Mouse (Mus musculus) forebrain, postnatal 0 days (tissue): Measurements from ENCODE around the gene Parp8. TPM values are rescaled to one million over a fixed set of nuclear protein-coding genes. Genes with fewer than 3 reads are reported as not detected.

ENCODE experiments used
- ATAC-seq: fragments of 200-750 bp; cut with Nextera tagmentation; 2 replicates; pipeline ENCODE4 v1.8.0; 2017; ENCODE audit warnings: mild to moderate bottlenecking, moderate library complexity
- DNase-seq: peaks from one replicate; pipeline ENCODE4 v3.0.0-alpha.2; 2015
- H3K27ac ChIP-seq: fragments of 300-500 bp; sonication (generic); 2 replicates; pipeline ENCODE4 v1.5.1; 2014; ENCODE audit warnings: low read depth, mild to moderate bottlenecking, antibody characterized with exemption, low read length, moderate library complexity, mixed read lengths
- H3K27me3 ChIP-seq: fragments of 300-500 bp; sonication (generic); 2 replicates; pipeline ENCODE4 v1.6.1; 2014; ENCODE audit warnings: mild to moderate bottlenecking, low read length, mixed read lengths; ENCODE audit not compliant: insufficient read depth
- H3K36me3 ChIP-seq: fragments of 300-500 bp; sonication (generic); 2 replicates; pipeline ENCODE4 v1.6.1; 2014; ENCODE audit warnings: mild to moderate bottlenecking, moderate library complexity; ENCODE audit not compliant: insufficient read depth
- H3K4me1 ChIP-seq: fragments of 300-500 bp; sonication (generic); 2 replicates; pipeline ENCODE4 v1.6.1; 2014; ENCODE audit warnings: antibody characterized with exemption; ENCODE audit not compliant: insufficient read depth
- H3K4me2 ChIP-seq: fragments of 300-500 bp; sonication (generic); 2 replicates; pipeline ENCODE4 v1.6.1; 2014; ENCODE audit warnings: low read depth, mild to moderate bottlenecking, moderate library complexity
- H3K4me3 ChIP-seq: fragments of 300-500 bp; sonication (generic); 2 replicates; pipeline ENCODE4 v1.5.1; 2014; ENCODE audit warnings: low read depth, low read length, mixed read lengths
- H3K9ac ChIP-seq: fragments of 300-500 bp; sonication (generic); 2 replicates; pipeline ENCODE4 v1.6.1; 2014; ENCODE audit warnings: mild to moderate bottlenecking
- H3K9me3 ChIP-seq: fragments of 300-500 bp; sonication (generic); 2 replicates; pipeline ENCODE4 v1.6.1; 2016; ENCODE audit warnings: low read length
- CTCF ChIP-seq: sonication (generic); IDR thresholded peaks from 2 replicates; pipeline ENCODE4 v1.5.1; 2016; ENCODE audit warnings: antibody characterized with exemption, control low read depth, low read depth
- WGBS: fragments of 180-500 bp; shearing (Covaris S2); extraction: QIAGEN DNeasy Blood & Tissue Kit; methylation state at CpG from one replicate; pipeline ENCODE4 v1.1.7; 2014; 5-methylcytosine and 5-hydroxymethylcytosine counted together
- polyA plus RNA-seq: library from polyadenylated mRNA; unstranded; fragments of >200 nt; fragmentation: Nextera tagmentation; extraction: Ambion mirVana; gene quantifications from 2 replicates; pipeline ENCODE4 v1.2.1, GENCODE M21; 2015
- total RNA-seq: library from RNA; depleted of rRNA; stranded (reverse); fragments of >200 nt; gene quantifications from 2 replicates; pipeline ENCODE4 v1.2.3, GENCODE M21; 2014

The Parp8 gene
- total and polyA plus RNA-seq, 2 experiments from 2014 or later: 20.8 to 46.1 TPM

GRCm38 (mm10) chr13:117043567-117043966 lies 18.2 kb upstream of the Parp8 start:
- Histone ChIP-seq H3K9me3 (no peaks in the 10 kb centered on the region), H3K4me3 (no peak overlapping the region), H3K27ac (no peak overlapping the region), H3K4me1 (no peaks in the 10 kb centered on the region), H3K36me3 (no peaks in the 10 kb centered on the region), H3K27me3 (no peaks in the 10 kb centered on the region), H3K9ac (no peak overlapping the region), H3K4me2 (no peak overlapping the region)
- DNase-seq (no peak), ATAC-seq (no peak)
- TF ChIP-seq CTCF: no peak

GRCm38 (mm10) chr13:117041021-117041420 lies 15.7 kb upstream of the Parp8 start:
- no peak for TF ChIP-seq CTCF
- no peaks in the 10 kb centered on the region for H3K4me1 ChIP-seq
- no peak overlapping the region for H3K27ac ChIP-seq
- no peak for ATAC-seq
- no peaks in the 10 kb centered on the region for H3K9me3 ChIP-seq
- H3K4me2 ChIP-seq: no peak overlapping the region
- no peaks in the 10 kb centered on the region for H3K36me3 ChIP-seq
- no peak overlapping the region for H3K9ac ChIP-seq
- H3K27me3 ChIP-seq: no peaks in the 10 kb centered on the region
- H3K4me3 ChIP-seq: no peak overlapping the region
- no peak for DNase-seq

GRCm38 (mm10) chr13:117036277-117036676 lies 10.9 kb upstream of the Parp8 start:
- H3K4me2 ChIP-seq: no peak overlapping the region
- no peak overlapping the region for H3K27ac ChIP-seq
- no peaks in the 10 kb centered on the region for H3K36me3 ChIP-seq
- no peak overlapping the region for H3K4me3 ChIP-seq
- WGBS: 56% methylated on average over 5 of the region's 5 CpGs
- no peaks in the 10 kb centered on the region for H3K9me3 ChIP-seq
- no peak for TF ChIP-seq CTCF
- no peaks in the 10 kb centered on the region for H3K27me3 ChIP-seq
- DNase-seq: no peak
- no peak overlapping the region for H3K9ac ChIP-seq
- ATAC-seq: no peak
- H3K4me1 ChIP-seq: no peaks in the 10 kb centered on the region

- H3K9me3 ChIP-seq: no peaks in the 10 kb centered on the region
- H3K27ac ChIP-seq: no peak overlapping the region
Observed at GRCm38 (mm10) chr13:117035121-117035520, 9.8 kb upstream of the Parp8 start.

GRCm38 (mm10) chr13:117034676-117035075 lies 9.3 kb upstream of the Parp8 start:
- no peak for ATAC-seq
- DNase-seq: no peak
- H3K27ac ChIP-seq: no peak overlapping the region
- no peaks in the 10 kb centered on the region for H3K36me3 ChIP-seq
- no peak for TF ChIP-seq CTCF
- no peaks in the 10 kb centered on the region for H3K9me3 ChIP-seq
- no peak overlapping the region for H3K4me2 ChIP-seq
- no peaks in the 10 kb centered on the region for H3K27me3 ChIP-seq
- no peaks in the 10 kb centered on the region for H3K4me1 ChIP-seq
- 73% methylated on average over 1 of the region's 1 CpGs for WGBS
- no peak overlapping the region for H3K9ac ChIP-seq
- H3K4me3 ChIP-seq: no peak overlapping the region

More at GRCm38 (mm10) chr13:117035121-117035520, 9.8 kb upstream of the Parp8 start:
- Histone ChIP-seq H3K36me3 (no peaks in the 10 kb centered on the region), H3K4me1 (no peaks in the 10 kb centered on the region), H3K4me3 (no peak overlapping the region), H3K9ac (no peak overlapping the region), H3K27me3 (no peaks in the 10 kb centered on the region), H3K4me2 (no peak overlapping the region)
- no peak for TF ChIP-seq CTCF
- 44% methylated on average over 2 of the region's 2 CpGs for WGBS
- ATAC-seq (no peak), DNase-seq (no peak)

- Histone ChIP-seq H3K4me3 (no peak overlapping the region), H3K9ac (no peak overlapping the region), H3K27ac (no peak overlapping the region), H3K36me3 (no peaks in the 10 kb centered on the region), H3K4me1 (no peaks in the 10 kb centered on the region), H3K27me3 (no peaks in the 10 kb centered on the region), H3K9me3 (no peaks in the 10 kb centered on the region), H3K4me2 (no peak overlapping the region)
- DNase-seq (no peak), ATAC-seq (no peak)
- TF ChIP-seq CTCF: no peak
- 92% methylated on average over 5 of the region's 5 CpGs for WGBS
Observed at GRCm38 (mm10) chr13:117033676-117034308, 8.5 kb upstream of the Parp8 start.

- ATAC-seq (no peak), DNase-seq (no peak)
- Histone ChIP-seq H3K27ac (no peak overlapping the region), H3K27me3 (no peaks in the 10 kb centered on the region), H3K4me2 (no peak overlapping the region), H3K4me1 (no peaks in the 10 kb centered on the region), H3K9ac (no peak overlapping the region), H3K9me3 (no peaks in the 10 kb centered on the region), H3K36me3 (no peaks in the 10 kb centered on the region), H3K4me3 (no peak overlapping the region)
- 97% methylated on average over 1 of the region's 1 CpGs for WGBS
- no peak for TF ChIP-seq CTCF
Observed at GRCm38 (mm10) chr13:117032402-117032801, 7.1 kb upstream of the Parp8 start.
